Mouse (Mus musculus) hindbrain, embryonic 14.5 days (tissue): ENCODE data around the gene Bglap2. TPM values are rescaled to one million over a fixed set of nuclear protein-coding genes. Genes with fewer than 3 reads are reported as not detected.

Experiments
- polyA plus RNA-seq: library from polyadenylated mRNA; unstranded; fragments of >200 nt; fragmentation: Nextera tagmentation; extraction: Ambion mirVana; gene quantifications from 2 replicates; pipeline ENCODE4 v1.2.1, GENCODE M21; 2014

Gene Bglap2
- polyA plus RNA-seq, 1 experiment from 2014 or later, result not detected

Other genes starting within 250 kb of the Bglap2 start
- gene Mef2d, start 236.3 kb downstream of the Bglap2 start, polyA plus RNA-seq, result 20.4 and 22.4 TPM in 2 replicates
- 0.48 and 0.76 TPM in 2 replicates for gene Rhbg, start 124.0 kb downstream of the Bglap2 start, polyA plus RNA-seq
- gene Gm38392, start 91.5 kb downstream of the Bglap2 start, polyA plus RNA-seq, result 0.37 TPM in 1 of 2 replicates, not detected in the other
- gene Tsacc, start 81.7 kb downstream of the Bglap2 start, polyA plus RNA-seq, result 5.8 and 8.5 TPM in 2 replicates
- 455 and 498 TPM in 2 replicates for gene Cct3, start 81.6 kb downstream of the Bglap2 start, polyA plus RNA-seq
- 72.7 and 81.3 TPM in 2 replicates for gene Glmp, start 53.7 kb downstream of the Bglap2 start, polyA plus RNA-seq
- 0.67 and 0.82 TPM in 2 replicates for gene Tmem79, start 42.6 kb downstream of the Bglap2 start, polyA plus RNA-seq
- 44.2 and 47.9 TPM in 2 replicates for gene Smg5, start 42.4 kb downstream of the Bglap2 start, polyA plus RNA-seq
- gene Paqr6, start 14.1 kb downstream of the Bglap2 start, polyA plus RNA-seq, result 0.94 and 1.1 TPM in 2 replicates
- gene Bglap3, start 6.0 kb downstream of the Bglap2 start, polyA plus RNA-seq, result 0.20 TPM in 1 of 2 replicates, not detected in the other
- not detected in 2 replicates for gene Bglap, start 5.8 kb upstream of the Bglap2 start, polyA plus RNA-seq
- 26.0 and 27.4 TPM in 2 replicates for gene Pmf1, start 31.6 kb upstream of the Bglap2 start, polyA plus RNA-seq
- 36.4 and 42.2 TPM in 2 replicates for gene Slc25a44, start 46.4 kb upstream of the Bglap2 start, polyA plus RNA-seq
- gene Sema4a, start 82.5 kb upstream of the Bglap2 start, polyA plus RNA-seq, result 21.5 and 22.9 TPM in 2 replicates
- 44.3 and 47.3 TPM in 2 replicates for gene Lmna, start 131.3 kb upstream of the Bglap2 start, polyA plus RNA-seq
- 30.8 and 31.0 TPM in 2 replicates for gene Mex3a, start 153.7 kb upstream of the Bglap2 start, polyA plus RNA-seq
- 0.20 TPM in 1 of 2 replicates, not detected in the other for gene Rab25, start 169.6 kb upstream of the Bglap2 start, polyA plus RNA-seq
- 102 and 107 TPM in 2 replicates for gene Lamtor2, start 174.4 kb upstream of the Bglap2 start, polyA plus RNA-seq
- 42.9 and 53.6 TPM in 2 replicates for gene Ubqln4, start 175.1 kb upstream of the Bglap2 start, polyA plus RNA-seq
- gene Ssr2, start 197.2 kb upstream of the Bglap2 start, polyA plus RNA-seq, result 117 and 129 TPM in 2 replicates
- gene Arhgef2, start 227.3 kb upstream of the Bglap2 start, polyA plus RNA-seq, result 96.0 and 115 TPM in 2 replicates